Mouse (Mus musculus): ENCODE data around the gene Il18bp.

DNA sequence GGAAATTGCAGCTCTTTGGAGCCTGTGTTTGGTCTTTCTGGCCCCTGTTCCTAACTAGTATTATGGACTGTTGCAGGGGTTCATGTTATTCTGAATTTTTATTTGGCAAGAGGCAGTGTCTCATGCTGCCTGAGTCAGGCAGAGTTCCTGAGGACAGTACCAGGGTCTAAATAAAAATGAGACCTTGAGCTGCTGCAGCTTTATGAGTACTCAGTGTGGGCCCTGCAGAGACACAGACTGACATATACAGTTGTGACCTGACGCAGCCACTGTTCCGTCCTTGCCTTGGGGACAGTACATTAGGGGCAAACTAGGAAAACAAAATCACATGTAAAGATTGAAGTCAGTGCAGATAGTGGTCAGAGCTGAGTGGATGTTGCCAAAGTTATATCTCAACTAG, 3.5 kb downstream of the Il18bp start:
- TF ChIP-seq CTCF (IDR thresholded peaks at IDR 0.05; ENCODE audit: low read depth) (no peak), EP300 (IDR thresholded peaks at IDR 0.05; ENCODE audit: low read depth) (no peak)

Data from heart, postnatal 0 days (tissue).